Mouse (Mus musculus) urinary bladder, adult 18-20 months (tissue): ENCODE data around the gene Prlr.

Source experiments
- DNase-seq, 2 experiments: peaks; one replicate each; pipeline ENCODE4 v3.0.0; 2022; ENCODE audit warnings: low spot score in 2 of 2, mixed read lengths in 2 of 2

Prlr gene

DNA sequence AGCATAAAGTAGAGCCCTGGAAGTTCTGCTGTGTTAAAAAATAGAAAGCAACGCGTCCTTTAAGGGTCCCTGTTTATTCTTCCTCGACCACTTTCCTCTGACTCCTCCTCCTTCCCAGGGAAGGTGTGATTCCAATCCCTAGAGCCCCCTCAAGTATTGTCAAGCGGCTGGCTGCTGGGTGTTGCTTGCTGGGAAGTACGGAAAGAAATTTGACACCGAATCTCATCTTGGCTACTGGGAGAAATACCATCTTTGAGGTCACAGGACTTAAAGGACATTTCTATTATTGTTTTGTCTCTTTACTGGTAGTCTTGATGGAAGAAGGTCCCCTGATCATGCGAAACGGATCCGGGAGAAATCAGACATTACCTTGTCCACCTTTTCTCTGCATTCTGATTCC, at the start of gene Prlr:
TSS of gene Prlr (plus strand) at position 156 of the 400 bp plus-strand sequence.
- DNase-seq, result no peak

DNA sequence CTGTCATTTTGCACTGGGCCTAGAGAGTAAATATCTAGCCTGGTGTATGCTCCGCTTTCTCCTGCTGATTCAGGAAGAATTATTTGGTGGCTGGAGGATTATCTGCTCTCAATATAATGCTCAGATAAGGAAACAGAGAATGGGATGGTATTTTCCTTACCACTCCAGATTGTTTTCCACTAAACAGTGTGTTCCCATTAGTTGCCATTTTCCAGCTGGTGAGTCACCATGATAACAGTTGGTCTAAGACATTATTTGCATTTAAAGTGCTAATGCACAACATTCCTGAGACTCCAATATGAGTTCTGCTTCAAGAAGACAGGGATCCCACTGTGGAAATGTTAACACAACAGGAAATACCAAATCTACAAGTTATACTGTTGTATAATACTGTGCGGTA, 43.3 kb upstream of the Prlr start:
- DNase-seq, result no peak

DNA sequence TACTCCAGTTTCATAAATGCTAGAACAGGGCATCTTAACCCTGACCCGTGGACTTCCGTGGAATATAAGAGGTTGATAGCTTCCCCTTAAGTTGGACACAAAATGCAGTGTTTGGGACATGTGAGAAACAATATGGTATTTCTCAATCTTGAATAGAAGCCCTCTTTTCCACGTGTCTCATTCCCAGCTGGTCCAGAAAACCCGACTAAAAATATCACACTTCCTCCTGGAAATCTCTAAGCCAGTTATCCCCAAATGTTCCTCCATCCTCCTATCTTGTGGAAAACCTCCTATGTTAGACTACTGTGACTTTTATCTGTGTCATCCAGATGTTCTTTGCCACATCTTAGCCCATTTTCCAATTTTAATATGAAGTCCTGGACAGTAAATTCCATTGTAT, 42.1 kb upstream of the Prlr start:
- no peak for DNase-seq

DNA sequence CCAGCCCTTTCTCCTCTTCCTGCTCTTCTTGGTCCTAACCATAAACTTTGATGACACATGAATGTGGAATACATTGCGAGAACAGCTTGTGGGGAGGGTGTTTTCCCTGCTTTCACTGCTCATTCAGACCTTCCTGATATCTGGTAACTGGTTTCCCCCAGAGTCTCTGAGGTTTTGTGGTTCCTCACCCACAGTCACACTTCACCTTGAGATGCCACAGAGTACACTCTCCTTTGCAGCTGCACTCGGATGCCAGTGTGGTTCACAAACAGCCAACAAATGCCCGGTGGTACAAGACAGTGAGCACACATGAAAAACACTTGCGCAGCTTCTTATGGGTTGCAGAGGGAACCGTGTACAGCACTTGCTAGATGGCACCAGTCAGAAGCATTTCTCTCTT, 32.5 kb upstream of the Prlr start:
- no peak for DNase-seq

DNA sequence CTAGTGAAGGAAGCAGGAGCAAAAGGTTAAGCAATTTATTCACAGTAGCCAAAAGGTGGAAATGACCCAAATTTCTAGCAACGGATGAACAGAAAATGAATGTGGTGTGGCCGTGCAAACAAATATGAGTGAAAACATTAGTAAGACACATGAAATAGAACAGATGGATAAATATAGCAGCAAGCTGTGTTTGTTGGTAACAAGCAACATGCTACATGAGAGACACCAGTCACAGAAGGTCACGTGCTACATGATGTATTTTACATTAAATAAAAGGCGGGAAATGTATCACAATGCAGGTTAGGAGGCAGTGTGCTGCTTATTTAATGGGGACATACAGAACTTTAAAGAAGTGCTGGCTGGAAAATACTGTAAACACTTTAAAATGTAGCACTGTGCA, 28.8 kb upstream of the Prlr start:
- DNase-seq, result no peak

DNA sequence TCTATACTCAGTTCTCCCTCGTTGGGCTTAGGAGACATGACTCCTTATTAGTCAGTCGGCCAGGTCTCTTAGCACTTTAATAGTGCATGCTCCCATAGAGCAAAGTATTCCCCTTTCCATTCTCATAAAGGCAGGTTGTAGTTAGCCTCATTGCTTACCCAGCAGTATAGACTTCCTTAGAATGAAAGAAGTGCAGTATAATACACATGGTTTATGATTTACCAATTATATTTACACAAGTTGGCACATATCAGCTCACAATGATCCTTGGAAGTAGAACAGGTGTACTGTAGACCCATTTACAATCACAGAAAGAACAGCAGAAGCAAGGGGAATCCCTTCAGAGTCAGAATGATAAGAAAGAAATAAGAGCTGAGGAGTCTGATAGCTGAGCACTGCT, 16.4 kb upstream of the Prlr start:
- no peak for DNase-seq

DNA sequence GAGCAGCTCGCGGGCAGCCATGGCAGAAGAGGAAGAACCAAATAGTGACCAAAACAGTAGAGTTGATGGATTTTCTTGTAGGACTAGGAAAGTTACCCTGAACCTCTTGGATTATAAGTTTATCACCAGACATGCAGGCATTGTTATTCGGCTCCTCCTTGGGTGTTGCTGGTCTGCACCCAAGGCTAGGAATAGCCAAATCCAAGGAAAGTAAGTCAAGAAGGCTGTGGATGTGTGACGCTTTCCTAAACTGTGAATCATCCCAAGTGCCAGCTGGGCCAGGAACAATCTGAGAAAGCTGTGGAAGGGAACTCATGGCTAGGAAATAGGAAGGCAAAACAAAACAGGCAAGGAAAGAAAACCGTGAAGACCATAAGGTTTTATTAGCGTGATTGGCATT, 2.0 kb upstream of the Prlr start:
- no peak for DNase-seq

DNA sequence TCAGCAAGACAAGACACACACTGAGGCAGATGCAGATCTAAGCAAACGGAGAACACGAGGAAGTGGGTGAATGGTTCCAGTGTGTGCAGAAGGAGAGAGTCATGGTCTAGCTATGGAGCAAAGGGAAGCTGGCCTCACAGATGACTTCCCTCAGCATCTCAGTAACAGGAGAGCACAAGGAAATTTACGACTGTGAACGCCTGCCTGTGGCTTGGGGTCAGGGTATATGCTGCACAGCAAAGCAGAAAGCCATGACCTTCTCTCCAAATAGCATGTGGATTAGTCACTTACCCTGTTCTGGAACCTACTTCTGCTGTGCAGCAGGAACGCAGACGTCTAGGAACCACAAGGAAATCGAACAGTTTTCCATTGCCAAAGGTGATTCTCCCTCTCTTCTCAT, 1.4 kb upstream of the Prlr start:
- DNase-seq, result peak in 1 of 2 experiments; percentile 10

DNA sequence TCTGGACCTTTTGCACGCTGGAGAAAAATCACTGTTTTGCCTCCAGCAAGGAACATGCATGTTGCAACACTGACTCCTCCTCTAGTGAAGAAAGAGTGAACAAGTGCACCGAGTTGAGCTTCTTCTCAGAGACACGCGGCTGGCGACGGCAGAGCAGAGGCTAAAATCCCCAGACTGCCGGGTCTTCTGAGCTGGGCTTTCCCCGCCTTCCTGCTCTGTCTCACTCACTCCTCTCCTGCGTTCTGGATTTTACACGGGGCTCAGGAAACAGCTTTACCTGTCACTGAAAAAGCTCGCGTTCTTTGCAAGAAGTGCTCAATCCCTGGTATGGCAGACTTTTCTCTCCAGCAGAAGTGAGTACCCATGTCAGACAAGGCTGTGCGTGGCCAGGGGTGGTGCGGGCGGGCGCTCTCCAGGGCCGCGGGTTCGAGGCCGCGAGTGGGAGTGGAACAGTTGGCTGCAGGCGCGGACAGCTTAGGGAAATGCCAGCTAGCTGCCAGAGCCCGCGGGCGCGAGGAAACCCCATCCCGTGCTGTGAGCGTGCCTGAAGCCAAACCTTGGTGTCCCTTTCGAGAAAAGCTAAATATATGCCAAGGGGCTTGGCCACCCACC, 587 bp downstream of the Prlr start:
- peak in 1 of 2 experiments; percentile 11 for DNase-seq

DNA sequence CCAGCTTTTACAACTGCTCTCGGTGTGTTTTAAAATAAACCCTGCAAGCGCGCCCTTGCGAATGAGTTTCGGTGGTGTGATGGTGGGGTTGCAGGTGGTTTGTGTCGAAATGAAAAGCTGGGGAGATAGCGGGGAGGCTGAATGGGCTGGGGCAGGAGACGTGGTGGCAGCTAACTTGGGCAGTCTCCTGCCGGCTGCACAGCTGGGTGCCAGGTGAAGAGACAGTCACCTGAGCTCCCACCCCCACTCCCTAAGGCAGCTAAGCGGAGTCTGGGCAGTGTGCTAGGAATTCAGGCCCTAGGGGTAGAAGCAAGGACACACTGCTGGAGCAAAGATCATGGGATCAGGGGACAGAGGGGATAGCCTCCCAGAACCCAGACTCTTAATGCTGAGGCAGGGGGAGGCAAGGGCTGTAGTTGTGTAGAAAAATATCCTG, 1.1 kb downstream of the Prlr start:
- DNase-seq, result no peak

DNA sequence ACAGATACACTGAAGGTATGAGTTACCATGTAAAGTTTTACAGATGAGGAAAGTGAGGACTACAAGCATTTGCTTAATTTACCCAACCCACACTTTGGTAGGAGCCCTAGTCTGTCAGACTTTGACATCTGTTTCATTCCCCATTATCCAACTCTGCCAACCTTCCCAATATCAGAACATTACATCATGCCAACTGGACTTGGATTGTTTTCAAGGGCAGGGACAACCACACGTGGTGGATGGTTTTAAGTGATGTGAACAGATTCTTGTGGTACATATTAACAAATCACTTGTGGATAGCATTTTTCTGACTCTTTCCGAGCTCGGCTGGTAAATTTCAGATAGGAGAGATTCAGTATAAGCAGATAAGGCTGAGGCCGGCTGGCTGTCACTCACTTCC, 3.7 kb downstream of the Prlr start:
- no peak for DNase-seq

DNA sequence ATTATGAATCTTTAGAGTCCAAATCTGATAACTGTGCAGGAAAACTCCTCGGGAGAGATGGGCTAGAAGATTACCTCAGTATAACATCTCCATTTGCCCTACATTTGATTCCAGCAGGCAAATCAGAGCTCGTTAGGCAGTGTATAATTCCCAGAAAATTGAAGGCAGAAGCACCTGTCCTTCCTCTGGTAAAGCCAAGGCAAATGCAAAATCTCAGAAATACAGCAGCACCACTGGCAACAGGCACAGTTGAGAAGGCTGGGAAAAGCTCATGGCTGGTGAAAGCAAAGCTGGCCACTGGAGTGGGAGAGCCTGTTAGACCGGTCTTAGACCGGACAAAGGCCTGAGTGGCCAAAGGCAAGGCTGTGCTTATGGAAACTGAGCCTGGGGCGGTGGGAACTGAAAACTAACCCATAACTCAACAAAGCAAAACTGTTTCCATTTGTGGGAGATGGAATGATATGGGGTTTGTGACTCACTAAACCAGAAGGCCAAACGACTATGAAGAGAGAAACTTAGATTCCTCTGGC, 15.1 kb downstream of the Prlr start:
- DNase-seq, result peak in 1 of 2 experiments; percentile 3

DNA sequence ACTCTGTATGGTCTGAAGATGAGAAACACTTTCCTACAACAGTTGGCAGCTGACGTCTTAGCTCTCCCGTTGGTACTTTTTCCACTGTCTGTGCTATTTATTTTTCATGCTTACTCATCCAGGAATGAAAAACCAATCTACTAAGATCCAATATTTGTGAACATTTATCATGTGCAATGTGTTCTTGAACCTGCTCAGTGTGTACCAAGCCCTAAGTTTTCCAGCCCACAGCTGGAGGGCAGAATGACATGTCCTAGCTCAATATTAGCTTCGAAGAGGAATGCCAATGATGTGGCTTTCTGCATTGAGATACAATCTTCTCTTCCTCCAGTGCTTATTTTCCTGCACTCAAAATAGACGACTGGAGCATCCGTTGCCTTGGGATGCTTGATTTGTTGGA, 24.0 kb downstream of the Prlr start:
- DNase-seq, result no peak

DNA sequence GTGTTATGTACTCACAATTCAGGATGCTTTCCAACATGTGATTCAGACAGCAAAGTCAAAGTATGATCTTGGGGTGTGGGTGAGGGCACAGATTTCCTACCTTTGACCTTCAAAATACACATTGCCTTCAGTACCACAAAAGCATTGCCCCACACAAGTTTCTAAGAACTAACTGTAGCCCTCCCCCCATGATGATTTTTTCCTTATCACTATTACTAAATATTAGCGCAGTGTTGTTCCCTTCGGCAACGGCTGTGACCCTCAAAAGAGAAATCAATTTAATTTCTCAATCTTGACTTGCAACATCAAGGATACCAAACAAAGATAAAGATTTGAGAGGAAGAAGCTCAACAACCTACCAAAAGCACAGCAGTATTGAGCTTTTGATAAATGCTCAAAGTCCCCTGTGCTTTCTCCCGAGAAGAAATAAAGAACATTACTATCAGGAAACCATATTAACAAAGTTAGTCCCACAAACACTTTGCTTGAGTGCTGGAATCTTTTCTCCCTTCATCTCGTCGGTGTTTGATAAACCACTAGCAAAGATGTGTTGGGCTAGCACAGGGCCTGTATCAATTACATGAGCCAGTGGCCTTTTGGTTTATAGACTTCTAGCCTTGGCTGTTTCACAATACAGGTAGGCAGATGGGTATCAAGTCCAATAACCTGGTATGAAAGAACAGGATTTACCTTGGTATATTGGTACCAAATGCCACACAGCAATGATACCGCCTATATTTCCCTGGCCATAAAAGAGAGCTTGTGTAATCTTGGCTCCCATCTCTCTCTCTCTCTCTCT, 25.7 kb downstream of the Prlr start:
- DNase-seq, result no peak

DNA sequence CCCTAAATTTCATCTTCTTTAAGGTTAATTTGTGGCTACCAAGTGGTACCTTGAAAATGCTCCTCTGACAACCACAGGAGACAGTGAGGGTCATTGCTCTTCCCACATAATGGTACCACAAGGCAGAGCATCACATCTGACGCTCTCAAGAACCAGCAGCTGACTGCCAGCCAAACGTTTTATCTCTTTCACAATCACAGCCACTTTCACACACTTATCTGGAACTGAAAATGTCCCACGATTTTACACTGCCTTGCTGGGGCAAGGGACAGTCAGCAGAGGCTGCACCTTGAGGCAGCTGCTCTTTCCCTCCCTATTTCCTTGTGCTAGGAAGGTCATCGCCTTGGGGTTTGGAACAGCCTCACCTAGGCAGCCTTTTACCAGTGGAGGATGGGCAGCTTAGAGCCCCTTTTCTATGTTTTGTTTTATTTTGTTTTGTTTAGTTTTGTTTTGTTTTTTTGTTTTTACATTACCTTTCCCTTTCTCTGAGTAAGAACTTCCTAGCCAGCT, 33.3 kb downstream of the Prlr start:
- no peak for DNase-seq

DNA sequence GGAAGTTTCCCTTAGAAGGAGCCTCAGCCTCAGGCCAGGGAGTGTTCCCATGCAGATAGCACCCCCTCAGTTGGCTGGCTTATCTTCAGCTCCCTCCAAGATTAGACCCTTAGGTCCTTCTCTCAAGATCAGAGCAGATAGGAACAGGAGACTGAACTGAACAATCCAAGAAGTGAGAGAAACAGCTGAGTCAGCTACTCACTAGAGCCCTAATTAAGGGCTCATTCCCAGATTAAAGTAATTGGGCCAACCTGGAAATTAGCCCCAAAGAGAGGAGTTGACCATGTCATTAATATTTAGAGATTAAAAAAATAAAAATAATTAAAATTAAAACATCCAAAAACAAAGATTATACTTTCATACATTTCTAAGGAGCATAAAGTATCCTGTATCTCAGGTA, 35.0 kb downstream of the Prlr start:
- no peak for DNase-seq

DNA sequence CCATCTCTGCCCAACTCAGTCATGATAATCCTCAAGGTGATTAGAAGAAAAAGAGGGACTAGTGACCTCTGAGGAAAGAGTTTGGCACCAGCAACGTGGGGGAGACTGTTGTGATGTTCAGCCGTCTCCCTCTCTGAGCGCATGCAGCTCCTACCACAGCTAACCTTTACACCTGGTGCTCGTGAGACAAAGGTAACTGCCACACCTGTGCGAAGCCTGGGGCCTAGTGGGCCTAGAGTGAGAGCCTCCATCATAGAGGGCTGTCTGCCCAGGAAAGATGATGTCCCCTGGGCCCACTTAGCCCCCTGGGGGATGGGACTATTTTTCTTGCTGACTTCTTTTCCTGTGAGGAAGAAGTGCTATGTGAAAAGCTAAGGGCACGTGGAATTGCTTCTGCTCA, 36.2 kb downstream of the Prlr start:
- DNase-seq, result no peak

DNA sequence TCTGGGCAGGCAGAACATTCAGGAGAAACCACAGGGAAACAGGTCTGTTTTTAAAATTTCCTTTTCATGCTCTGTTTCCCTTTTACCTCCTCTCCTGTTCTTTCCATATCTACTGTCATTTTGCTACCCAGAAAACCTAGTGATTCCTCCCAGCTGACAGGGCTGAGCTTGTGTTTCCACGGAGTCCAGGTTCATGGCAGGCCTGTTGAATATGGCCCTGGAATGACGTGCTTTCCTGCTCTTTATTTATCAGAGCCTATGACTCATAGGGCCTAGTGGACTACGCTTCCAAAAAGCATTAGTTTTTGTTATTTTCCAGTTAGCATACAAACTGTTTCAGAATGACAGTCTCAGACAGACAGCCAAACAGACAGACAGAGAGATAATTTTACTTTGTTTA, 36.7 kb downstream of the Prlr start:
- DNase-seq, result no peak

DNA sequence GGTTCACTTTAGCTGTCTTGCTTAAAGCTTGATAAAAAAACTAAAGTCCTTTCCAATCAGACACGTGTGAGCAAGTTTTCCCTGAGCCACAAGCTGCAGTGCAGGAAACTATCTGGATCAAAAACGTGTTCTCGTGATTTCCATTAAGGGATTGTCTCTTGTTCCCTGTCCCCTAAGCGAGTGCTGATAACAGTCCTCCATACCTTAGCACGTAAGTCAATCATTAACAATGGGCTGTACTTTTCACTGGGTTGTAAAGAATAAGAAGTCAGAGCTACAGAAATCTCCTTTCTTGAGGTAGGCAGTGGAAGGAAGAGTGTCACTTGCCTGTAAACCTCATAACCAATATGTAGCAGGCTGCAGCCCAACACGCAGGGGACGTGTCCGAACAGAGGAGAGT, 38.7 kb downstream of the Prlr start:
- DNase-seq, result no peak

DNA sequence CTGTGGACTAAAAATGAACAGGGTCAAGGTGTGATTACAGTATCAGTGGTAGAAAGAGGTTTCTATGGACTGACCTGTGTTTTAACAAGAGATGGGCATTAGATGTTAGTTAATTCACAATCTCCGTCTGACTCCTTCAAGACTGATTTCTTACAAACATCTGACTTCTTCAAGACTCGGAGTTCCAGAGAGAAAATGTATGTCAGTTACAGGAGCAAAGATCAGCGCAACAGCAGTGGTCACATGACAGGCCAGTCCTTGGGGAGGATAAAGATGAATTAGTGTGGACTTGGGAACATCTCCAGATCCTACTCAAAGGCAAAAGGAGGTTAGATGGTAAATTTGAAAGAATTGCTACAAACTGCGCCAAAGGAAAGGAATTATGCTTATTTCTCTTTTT, 39.2 kb downstream of the Prlr start:
- DNase-seq, result no peak

DNA sequence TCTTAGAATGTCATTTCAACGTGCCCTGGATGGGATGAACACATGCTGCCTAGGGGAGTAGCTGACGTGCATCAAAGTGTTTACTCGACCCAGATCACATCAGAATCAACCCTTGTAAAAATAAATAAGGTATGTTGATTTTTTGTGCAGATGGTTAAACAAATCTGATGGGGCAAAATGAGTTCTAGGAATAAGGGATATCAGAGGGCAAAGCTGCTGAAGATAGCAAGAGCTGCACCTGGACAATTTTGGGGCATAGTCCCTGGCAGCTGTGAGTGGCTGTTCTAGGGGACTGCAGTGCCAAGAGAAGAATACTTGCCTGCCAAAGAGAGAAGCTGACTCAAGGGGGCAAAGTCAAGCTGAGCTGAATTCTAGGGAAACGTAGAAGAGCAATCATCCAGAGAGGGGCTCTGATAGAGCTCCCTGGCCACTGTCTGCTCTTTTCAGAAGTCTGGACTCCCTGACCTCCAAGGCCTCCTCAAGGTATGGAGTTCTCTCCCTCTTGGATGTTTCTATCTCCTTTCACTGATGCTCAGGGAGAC, 46.6 kb downstream of the Prlr start:
- no peak for DNase-seq

DNA sequence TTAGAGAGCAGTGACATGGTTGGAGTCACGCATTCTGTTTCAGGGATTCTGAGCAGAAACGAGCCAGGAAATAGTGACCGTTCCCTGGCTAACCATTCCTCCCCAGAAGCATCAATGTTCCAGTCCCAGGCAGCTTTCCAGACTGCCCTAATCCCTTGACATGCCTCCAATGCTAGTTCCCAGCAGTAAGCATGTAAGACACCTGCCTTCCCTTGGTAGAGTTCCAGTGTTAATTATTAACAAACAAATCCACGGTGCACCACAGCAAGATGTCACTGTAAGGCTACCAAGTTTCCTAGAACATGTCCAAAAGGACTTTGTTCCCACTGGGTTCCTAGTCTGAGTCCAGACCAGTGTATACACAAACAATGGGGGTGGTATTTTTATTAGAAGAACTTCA, 48.7 kb downstream of the Prlr start:
- DNase-seq, result no peak

DNA sequence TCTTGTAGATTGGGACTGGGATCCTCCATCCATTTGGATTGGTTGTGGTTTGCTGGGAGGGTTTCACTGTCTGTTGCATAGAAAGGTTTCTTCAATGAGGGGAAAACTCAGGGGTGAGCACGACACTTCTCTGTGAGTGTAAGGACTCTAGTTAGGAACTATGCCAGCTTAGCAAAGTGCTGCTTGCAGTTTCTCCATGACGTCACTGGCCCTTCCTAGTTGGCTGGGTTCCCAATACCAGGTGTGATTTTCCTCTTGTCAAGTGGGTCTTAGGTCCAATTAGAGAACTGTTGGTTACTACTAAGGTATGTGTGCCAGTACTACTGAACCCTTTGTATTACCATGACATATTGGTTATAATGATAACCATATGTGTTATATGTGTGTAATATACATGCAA, 51.6 kb downstream of the Prlr start:
- no peak for DNase-seq
